Mouse (Mus musculus) thymus, postnatal 14 days (tissue): ENCODE measurements around the gene Lrrc74b.
A peak's percentile ranks its signal among the peaks of the same experiment; 100 is the strongest.
"Not testable (repeated sequence)": the region's sequence is repeated elsewhere in the genome, so short reads cannot be mapped to it uniquely, and the experiment has no call there.

Source experiments
- DNase-seq: peaks from one replicate; pipeline ENCODE4 v3.0.0; 2021

Gene Lrrc74b

GRCm38 (mm10) chr16:17561128-17561750 lies at the start of gene Lrrc74b:
Gene Lrrc74b, minus strand, starts transcription at chr16:17561247.
- DNase-seq: no peak

GRCm38 (mm10) chr16:17605684-17606083 lies 44.6 kb upstream of the Lrrc74b start:
- DNase-seq: no peak

- DNase-seq: no peak
Measured at GRCm38 (mm10) chr16:17604941-17605340, 43.9 kb upstream of the Lrrc74b start.

- DNase-seq: no peak
Measured at GRCm38 (mm10) chr16:17600944-17601562, 40.0 kb upstream of the Lrrc74b start.

GRCm38 (mm10) chr16:17590731-17591130 lies 29.7 kb upstream of the Lrrc74b start:
- no peak for DNase-seq

GRCm38 (mm10) chr16:17584555-17584954 lies 23.5 kb upstream of the Lrrc74b start:
- DNase-seq: no peak

- DNase-seq: peak; percentile 38
Measured at GRCm38 (mm10) chr16:17583064-17583463, 22.0 kb upstream of the Lrrc74b start, which contains the start of gene Slc7a4. Gene Slc7a4, minus strand, starts transcription at chr16:17583214.

GRCm38 (mm10) chr16:17576825-17577215 lies 15.8 kb upstream of the Lrrc74b start:
- DNase-seq: no peak

- peak; percentile 27 for DNase-seq
Measured at GRCm38 (mm10) chr16:17575870-17576824, 15.1 kb upstream of the Lrrc74b start.

- DNase-seq: no peak
Measured at GRCm38 (mm10) chr16:17566186-17566585, 5.1 kb upstream of the Lrrc74b start.

GRCm38 (mm10) chr16:17564771-17565170 lies 3.7 kb upstream of the Lrrc74b start:
- DNase-seq: no peak

- no peak for DNase-seq
Measured at GRCm38 (mm10) chr16:17564221-17564620, 3.2 kb upstream of the Lrrc74b start.

GRCm38 (mm10) chr16:17563580-17563979 lies 2.5 kb upstream of the Lrrc74b start:
- no peak for DNase-seq

GRCm38 (mm10) chr16:17561751-17562208 lies 733 bp upstream of the Lrrc74b start, which contains the start of gene P2rx6:
Gene P2rx6, plus strand, starts transcription at chr16:17561885.
- DNase-seq: no peak

GRCm38 (mm10) chr16:17559396-17560027 lies 1.5 kb downstream of the Lrrc74b start:
- DNase-seq: no peak

GRCm38 (mm10) chr16:17558811-17559210 lies 2.2 kb downstream of the Lrrc74b start:
- no peak for DNase-seq

GRCm38 (mm10) chr16:17557947-17558480 lies 3.0 kb downstream of the Lrrc74b start:
- peak; percentile 62 for DNase-seq

- DNase-seq: no peak
Measured at GRCm38 (mm10) chr16:17556907-17557306, 4.1 kb downstream of the Lrrc74b start.

- no peak for DNase-seq
Measured at GRCm38 (mm10) chr16:17556180-17556579, 4.9 kb downstream of the Lrrc74b start.

- not testable (repeated sequence) for DNase-seq
Measured at GRCm38 (mm10) chr16:17554702-17555101, 6.3 kb downstream of the Lrrc74b start.

- DNase-seq: peak; percentile 78
Measured at GRCm38 (mm10) chr16:17553910-17554685, 6.9 kb downstream of the Lrrc74b start.

- DNase-seq: no peak
Measured at GRCm38 (mm10) chr16:17552837-17553236, 8.2 kb downstream of the Lrrc74b start.
